Mouse (Mus musculus) CH12F3 (cell line): ENCODE results near the gene Il17f.
"Not testable (repeated sequence)": the region's sequence is repeated elsewhere in the genome, so short reads cannot be mapped to it uniquely, and the experiment has no call there.

ENCODE experiments used
- in situ Hi-C: fragments of 300-500 bp; cut with MboI; formaldehyde crosslinking; loops from 2 replicates; pipeline ENCODE4 v1.14.3; 2020; ENCODE audit warnings: low sequenced_read_pairs

Il17f gene

DNA sequence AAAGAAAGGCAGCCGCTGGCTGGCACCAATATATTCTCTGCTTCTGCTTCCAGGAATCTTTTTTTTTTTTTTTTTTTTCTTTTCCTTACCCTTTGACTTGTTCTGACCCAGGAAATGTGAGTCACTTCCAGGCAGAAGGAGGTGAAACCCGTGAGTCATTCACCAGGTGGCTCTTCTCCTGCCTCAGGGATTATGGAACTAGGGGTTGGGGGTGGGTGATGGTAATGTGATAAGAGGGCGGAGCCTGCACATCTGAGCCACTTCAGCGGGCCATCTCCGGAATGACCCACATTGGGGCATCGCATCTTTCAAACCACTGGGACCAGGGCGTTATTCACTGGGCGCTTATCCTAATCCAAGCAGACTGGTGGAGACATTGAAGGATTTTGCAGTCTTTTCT lies 3.4 kb downstream of the Il17f start:
- in situ Hi-C loops, result no loop called here

GRCm38 (mm10) chr1:20778366-20778765 lies 12.1 kb downstream of the Il17f start:
- in situ Hi-C loops, result no loop called here

- in situ Hi-C loops, result not testable (repeated sequence)
Observed at GRCm38 (mm10) chr1:20774026-20774730, 16.2 kb downstream of the Il17f start.

- in situ Hi-C loops, result no loop called here
Observed at GRCm38 (mm10) chr1:20766526-20766925, 23.9 kb downstream of the Il17f start.

DNA sequence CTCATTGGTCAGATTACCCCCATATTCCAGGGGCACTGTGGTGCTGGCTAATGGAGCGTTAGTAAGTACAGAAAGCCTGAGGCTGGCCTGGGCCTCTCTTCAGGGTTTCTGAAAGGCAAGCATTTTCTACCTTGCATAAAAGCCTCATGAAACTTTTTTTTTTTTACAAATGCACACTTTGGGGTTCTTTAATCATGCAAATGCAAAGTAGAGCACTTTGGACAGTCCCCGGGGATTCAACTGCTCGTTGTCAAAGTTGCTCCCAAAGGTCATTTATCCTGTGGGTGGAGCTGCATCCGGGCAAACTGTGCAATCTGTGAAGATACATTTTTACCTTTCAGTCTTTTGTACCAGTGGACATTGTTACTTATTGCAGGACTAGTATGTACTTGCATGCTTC lies 29.0 kb downstream of the Il17f start:
- in situ Hi-C loops, result no loop called here

DNA sequence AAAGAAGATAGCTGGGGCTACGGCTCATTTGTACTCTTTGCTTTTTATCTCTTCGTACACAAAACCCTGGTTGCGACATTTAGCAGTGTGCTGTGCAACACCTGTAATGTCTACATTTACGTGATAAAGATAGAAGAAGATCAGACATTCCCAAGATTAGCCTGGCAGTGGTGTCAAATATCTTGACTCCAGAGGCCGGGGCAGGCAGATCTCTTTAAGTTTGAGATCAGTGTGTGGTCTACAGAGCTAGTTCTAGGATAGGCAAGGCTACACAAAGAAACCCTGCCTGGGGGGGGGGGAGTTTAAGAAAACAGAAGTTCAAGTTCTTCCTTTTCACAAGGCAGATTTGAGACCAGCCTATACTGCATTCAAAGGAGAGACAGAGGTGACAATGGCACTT lies 30.1 kb downstream of the Il17f start:
- in situ Hi-C loops, result no loop called here

GRCm38 (mm10) chr1:20759799-20760198 lies 30.6 kb downstream of the Il17f start:
- in situ Hi-C loops, result no loop called here

- in situ Hi-C loops, result no loop called here
Observed at GRCm38 (mm10) chr1:20757586-20757985, 32.8 kb downstream of the Il17f start.

GRCm38 (mm10) chr1:20754439-20754838 lies 36.0 kb downstream of the Il17f start:
- in situ Hi-C loops, result no loop called here

DNA sequence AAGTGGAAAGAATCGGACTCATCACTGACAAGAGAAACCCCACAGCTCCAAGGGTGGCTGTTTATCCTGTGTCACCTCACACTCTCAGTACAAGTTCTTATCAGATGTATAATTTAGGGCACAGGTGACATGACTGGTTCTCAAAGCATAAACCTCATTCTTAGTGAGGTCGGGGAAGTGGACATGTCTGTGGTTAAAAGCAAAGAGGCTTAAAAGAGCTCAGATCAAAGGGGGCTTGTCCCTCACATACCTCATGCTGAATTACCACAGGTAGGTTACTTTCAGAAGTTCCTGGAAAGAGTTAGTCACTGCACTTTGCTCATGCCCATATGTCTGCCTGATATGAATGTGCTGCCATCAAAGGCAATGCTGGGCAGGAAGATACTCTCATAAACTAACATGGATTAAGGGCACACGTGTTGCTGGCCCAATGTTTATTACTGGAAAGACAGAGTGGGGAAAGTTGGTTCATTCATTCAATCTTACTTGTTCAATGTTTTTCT lies 49.9 kb downstream of the Il17f start:
- in situ Hi-C loops, result no loop called here

- in situ Hi-C loops, result no loop called here
Observed at GRCm38 (mm10) chr1:20738483-20738882, 51.9 kb downstream of the Il17f start.

GRCm38 (mm10) chr1:20736572-20736971 lies 53.8 kb downstream of the Il17f start:
- in situ Hi-C loops, result no loop called here

DNA sequence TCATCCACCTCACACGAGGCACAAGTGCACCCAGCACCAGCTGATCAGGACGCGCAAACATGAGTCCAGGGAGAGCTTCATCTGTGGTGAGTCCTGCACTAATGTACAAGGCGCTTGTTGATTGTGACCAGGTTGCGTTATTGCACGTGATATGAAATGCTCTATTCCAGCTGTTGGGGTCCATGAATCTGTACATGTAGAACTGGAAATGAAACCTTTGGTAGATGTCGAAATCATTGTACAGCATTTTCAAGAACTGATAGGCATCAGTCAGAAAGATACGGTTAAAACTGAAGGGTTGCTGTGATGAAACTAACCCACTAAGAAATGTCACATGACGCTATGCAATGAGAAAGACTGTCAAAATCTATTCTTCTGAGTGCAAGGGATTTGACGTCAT lies 59.5 kb downstream of the Il17f start, which contains the start of gene Il17a:
Gene Il17a, plus strand, starts transcription at position 3 of the 400 bp plus-strand sequence.
- in situ Hi-C loops, result no loop called here
